Mouse (Mus musculus) gastrocnemius, adult 8-10 months (tissue): ENCODE measurements around the gene Inpp5a. TPM values are rescaled to one million over a fixed set of nuclear protein-coding genes. Genes with fewer than 3 reads are reported as not detected.
A peak's percentile ranks its signal among the peaks of the same experiment; 100 is the strongest.

Experiments
- DNase-seq, 2 experiments: peaks; one replicate each; pipeline ENCODE4 v3.0.0; 2022; ENCODE audit warnings: low spot score in 2 of 2
- total RNA-seq, 4 experiments: library from RNA; stranded (reverse); gene quantifications; 2 replicates each; pipeline ENCODE4 v1.2.4; 2022

The Inpp5a gene
- total RNA-seq, 4 experiments from 2014 or later: 74.7 to 91.2 (median 87.5) TPM

DNA sequence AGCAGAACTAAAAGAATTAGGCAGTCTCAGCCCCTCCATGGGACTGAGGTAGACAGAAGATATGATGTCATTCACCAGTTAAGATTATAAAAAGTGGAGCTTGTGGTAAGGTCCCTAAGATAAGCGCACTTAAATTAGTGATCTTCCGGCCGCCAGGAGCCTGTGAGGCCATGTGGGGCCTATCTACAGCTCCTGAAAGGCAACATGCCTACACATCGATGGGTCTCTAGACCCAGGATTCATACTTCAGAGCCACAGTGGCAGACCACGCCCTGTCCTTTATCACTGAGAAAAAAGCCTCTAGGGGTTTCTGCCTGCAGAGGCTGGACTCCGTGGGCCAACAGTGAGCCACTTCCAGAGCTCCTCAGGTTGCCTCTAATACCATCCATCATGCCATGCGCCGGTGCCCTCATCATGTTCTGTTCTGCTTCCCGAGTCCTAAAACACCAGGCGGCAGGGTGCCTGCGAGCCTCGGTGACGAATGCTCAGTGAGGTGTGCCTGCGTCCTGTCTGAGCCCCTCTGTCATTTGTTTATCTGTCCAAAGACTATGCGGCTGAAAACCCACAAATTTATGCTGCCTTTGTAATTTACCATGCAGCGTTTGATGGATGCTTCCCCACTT, 187.3 kb downstream of the Inpp5a start:
- no peak for DNase-seq

DNA sequence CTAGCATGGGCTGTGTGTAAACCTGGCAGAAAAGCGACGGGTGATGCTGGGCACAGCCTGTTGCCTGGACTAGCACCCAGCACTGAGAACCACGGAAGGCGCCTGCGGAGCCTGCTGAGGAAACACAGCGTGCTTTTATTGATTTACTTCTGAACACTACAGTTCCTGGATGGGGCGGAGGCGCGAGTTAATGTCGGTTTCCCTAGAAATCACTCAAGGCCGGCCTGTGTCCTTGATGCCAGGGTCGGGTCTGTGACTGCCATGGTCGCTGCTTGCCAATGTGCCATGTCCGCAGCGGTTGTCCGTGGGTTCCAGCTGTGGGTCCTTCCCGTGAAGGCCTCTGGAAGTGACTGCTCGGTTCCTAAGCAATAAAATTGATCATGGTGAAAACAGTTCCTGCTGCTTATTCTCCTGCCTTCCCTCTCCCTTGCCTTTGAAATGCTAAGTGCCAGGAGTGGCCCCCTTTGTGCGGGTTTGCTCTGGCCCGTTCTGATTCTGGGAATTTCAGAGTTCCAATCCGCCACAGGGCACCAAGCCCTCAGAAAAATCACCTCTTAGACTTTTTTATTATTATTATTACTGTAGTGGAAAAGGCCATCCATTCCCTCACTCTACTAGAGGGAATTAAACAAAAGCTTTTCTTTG, 190.5 kb downstream of the Inpp5a start:
- DNase-seq: no peak

GRCm38 (mm10) chr7:139580851-139581775, 192.2 kb downstream of the Inpp5a start:
- no peak for DNase-seq

GRCm38 (mm10) chr7:139581801-139582571, 193.1 kb downstream of the Inpp5a start:
- no peak for DNase-seq

DNA sequence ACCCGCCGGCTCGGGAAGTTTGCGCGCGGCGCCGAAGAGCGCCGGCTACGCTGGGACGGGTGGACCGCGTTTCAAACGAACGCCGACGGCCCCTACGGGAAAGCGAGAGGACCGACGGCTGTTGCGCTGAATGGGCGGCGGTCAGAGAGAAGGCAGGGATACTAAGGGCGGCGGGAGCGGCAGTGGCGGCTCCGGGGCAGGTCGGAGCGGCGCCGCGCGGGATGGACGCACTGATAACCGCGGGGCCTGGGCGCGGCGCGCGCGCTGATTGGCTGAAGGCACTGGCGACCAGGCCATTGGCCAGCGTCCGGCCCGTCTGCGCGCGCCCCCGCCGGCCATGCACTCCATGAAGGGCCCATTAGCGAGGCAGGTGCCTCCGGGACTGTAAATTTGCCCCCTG, 193.7 kb downstream of the Inpp5a start, which contains the start of gene Nkx6-2:
Gene Nkx6-2 (minus strand): TSS at position 203 of the 400 bp plus-strand sequence.
- DNase-seq: peak in 1 of 2 experiments; percentile 32

- no peak for DNase-seq
Measured at GRCm38 (mm10) chr7:139583094-139583737, 194.3 kb downstream of the Inpp5a start.

DNA sequence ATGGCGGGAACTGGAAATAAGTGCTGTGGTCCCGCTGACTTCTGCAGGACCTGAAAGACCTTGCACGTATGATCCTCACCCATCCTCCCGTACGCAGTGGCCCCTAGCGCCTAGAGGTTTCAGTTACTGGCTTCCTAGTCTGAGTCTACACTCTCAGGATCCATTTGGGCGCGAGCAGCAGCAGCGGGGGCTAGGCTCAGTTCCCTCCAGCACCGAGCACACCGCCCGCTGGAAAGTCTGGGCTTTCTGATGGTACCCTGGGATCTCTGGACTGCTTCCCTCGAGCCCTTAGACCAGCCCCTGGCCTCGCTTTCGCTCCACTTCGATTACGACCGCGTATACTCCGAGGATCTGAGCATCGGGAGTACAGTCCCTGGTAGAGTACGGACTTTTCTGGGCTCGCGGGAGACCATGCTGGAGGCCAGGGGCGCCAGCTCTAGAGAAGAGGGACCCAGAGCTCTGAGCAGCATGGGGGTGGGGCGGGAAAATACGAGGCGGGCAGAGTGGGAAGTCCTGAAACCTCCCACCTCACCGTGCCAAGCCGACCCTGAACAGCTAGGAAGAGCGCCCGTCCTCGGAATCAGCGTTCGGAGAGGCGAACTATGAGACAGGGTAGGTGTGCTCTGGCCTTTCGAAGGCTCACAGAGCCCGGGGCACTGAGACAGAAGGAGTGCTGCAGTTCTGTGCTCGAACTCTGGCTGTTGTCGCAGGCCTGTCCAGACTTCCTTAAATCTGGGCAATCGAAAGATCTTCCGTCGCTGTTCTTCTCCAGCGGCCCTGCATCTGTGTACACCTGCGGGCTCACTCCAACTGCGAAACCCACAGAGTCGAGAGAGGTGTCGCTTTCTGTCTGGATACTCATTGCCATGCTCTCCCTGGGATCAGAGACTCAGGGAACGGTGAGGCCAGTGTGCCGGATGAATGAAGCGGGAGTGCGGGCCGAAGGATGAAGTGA, 195.6 kb downstream of the Inpp5a start:
- DNase-seq: no peak

DNA sequence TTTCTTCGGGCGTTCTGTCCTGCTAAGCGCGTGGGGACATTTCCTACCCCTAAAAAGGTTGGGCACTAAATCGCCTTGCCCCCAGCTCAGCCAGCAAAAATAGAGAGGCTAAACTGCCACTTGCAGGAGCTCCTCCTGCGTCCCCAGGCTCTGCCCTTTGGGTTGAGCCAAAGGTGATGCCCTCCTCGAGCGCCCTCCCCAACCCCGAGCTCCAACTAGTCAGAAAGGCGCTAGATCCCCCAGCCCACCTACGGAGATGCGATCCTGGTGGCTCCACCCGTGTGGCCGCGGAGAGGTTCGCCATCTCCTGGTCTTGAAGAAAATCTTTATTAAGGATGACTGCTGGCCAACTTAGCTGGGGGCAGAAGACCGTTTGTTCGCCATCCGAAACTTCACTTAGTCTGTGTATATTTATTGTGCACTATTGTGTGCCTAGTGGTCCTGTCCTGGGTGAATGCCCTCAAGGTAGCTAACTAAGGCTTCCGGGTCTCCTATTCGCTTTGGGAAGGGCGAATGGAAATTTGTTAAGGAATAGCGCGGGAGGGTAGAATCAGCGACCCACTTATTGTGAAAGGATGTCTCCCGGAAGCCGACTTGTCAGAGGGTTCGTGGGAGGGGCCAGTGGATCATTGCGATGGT, 196.4 kb downstream of the Inpp5a start:
- no peak for DNase-seq

DNA sequence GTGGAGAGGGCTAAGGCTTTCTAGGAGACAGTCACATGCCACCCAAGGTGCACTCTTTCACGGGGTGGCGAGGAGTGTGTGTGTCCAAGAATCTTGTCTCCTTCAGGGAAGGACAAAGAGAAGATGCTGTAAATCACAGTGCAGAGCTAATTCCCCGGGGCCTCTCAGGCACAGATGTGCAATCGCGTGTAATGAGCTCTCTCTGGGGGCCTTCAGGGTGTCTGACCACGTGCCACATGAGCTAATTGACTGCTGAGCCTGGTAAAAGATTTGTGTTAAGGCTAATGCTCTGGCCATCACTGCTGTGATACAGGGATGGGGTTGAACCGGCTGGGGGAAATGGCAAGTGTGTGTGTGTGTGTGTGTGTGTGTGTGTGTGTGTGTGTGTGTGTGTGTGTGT, 199.0 kb downstream of the Inpp5a start:
- no peak for DNase-seq

DNA sequence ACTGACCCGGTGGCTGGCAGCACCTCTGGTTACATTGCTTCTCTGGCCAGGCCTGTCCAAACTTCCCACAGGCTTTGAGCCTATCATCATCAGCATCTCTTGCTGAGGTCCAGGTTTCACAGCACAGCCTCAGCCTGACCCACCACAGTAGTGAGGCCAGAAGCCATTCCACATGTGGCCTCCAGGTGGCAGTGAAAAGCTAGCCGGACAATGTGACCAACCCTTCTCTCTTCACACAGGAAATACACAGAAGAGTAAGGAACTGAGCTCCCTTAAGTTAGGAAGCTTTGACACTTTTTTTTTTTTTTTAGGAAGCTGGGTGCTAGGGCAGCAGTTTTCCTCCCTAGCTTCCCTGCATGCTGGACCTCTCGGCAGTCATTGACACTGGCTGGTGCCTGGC, 201.4 kb downstream of the Inpp5a start:
- no peak for DNase-seq

DNA sequence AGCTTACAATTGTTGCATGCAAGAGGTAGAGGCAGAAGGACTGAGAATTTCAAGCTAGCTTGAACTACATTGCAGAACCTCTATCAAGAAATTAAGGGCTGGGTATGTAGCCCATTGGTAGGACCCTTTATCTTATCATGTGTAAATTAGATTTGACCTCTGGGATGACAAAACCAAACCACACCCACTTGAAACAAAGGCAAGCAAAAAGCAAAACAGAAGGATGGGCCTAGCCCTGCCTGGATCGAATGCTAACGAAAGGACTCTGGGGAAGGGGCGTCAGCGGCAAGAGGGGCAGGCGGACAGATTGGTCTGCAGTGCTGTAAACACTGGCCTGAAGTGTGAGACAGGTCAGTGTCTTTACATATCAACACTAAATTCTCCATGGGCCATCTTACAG, 202.4 kb downstream of the Inpp5a start:
- DNase-seq: no peak

DNA sequence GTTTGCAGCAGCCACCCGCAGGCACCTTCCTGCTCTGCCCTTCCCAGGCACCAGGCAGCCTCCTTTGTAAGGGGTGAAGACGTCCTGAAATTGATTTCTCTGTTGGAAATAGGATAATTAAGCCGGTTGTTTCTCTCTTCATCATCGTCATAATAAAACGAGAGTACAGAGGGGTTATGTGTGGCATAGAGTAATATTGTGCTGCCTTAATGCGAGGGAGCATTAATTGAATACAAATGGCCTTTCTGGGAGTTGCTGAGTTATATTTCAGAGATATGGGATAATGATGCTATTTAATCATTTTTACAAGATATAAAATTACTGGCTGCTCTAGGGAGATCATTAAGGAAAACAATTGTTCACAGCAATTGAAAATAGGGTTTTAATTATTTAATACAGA, 206.4 kb downstream of the Inpp5a start:
- DNase-seq: no peak

DNA sequence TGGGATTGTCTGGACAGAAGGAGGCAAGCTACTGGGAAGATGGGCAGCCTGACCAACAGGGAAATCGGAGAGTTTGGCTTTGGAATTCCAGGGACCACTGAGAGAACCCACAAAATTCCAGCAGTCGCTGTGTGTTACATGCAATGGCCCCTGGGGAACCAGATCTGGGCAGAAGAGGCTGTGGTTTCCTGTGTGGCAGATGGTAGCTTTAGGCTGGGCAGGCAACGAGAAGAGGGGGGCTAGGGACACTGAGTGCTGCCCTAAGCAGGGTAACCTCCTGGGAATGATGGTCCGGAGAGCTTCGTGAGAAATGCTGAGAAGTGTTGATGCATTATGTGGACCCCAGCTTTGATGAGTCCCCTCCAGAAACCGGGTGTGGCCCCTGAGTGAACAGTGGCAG, 207.0 kb downstream of the Inpp5a start:
- DNase-seq: no peak

DNA sequence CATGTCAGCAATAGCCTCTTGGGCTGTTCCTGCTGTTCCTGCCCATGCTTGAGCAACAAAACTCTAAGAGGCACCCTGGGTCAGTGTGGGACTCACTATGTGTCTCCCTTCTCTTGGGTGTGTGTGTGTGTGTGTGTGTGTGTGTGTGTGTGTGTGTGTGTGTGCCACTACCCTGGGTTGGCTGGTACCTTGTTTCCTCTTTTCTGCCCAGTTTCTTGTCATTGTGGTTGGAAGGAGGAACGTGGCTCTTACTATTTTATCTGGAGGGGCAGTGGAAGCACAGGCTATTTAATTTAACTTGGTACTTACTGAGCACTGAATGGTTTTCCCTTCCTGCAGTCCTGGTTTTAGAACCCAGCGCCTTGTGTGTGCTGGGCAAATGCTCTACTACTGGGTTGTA, 221.4 kb downstream of the Inpp5a start:
- no peak for DNase-seq

- peak; percentile 18 to 32 for DNase-seq
Measured at GRCm38 (mm10) chr7:139615767-139616766, 227.2 kb downstream of the Inpp5a start.

GRCm38 (mm10) chr7:139622568-139622967, 233.7 kb downstream of the Inpp5a start:
- DNase-seq: no peak

- DNase-seq: no peak
Measured at GRCm38 (mm10) chr7:139625156-139625555, 236.2 kb downstream of the Inpp5a start.
